Mouse (Mus musculus) brain, embryonic 14.5 days (tissue): ENCODE data around the gene Tspan14.

Experiments used
- CTCF ChIP-seq: fragments of 200-500 bp; IDR thresholded peaks from 2 replicates; pipeline ENCODE4 v1.5.1; 2012; ENCODE audit warnings: inconsistent platforms, mild to moderate bottlenecking, moderate library complexity, borderline replicate concordance; ENCODE audit not compliant: insufficient read depth, insufficient read length; ENCODE audit errors: extremely low read depth
- POLR2A ChIP-seq: fragments of 200-500 bp; IDR thresholded peaks from 2 replicates; pipeline ENCODE4 v1.6.1; 2012; ENCODE audit warnings: mild to moderate bottlenecking, inconsistent platforms, borderline replicate concordance; ENCODE audit not compliant: poor library complexity, insufficient read depth, insufficient read length, severe bottlenecking; ENCODE audit errors: extremely low read depth

DNA sequence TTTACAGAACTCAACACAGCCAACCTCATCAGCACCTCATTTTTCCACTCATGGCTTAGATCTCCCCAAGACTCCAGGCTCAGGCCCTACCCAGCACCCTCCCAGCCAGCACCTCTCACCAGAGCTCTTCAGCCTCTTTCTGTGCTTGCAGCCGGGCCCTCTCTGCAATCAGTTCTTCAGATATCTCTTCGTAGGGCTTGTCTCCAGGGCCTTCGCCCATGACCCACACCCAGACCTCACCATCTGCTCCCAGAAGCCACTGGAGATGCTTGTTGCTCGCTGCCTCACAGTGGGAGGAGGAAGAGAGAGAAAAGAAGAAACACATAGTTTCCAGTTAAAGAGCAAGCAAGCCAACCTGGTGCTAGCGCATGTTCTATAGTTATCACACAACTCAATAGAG is 92.6 kb downstream of the Tspan14 start:
- TF ChIP-seq POLR2A (no peak), CTCF (no peak)
